Mouse (Mus musculus) forebrain, embryonic 11.5 days (tissue): Measurements from ENCODE around the gene 1700017N19Rik. TPM values are rescaled to one million over a fixed set of nuclear protein-coding genes. Genes with fewer than 3 reads are reported as not detected.

ENCODE experiments used
- ATAC-seq: fragments of 200-750 bp; cut with Nextera tagmentation; replicated peaks from 2 replicates; pipeline ENCODE4 v1.8.0; 2017; ENCODE audit warnings: moderate TSS enrichment; ENCODE audit not compliant: low FRiP score
- DNase-seq: peaks from one replicate; pipeline ENCODE4 v3.0.0-alpha.2; 2017; ENCODE audit warnings: low spot score
- H3K27ac ChIP-seq: fragments of 300-500 bp; sonication (generic); 2 replicates; pipeline ENCODE4 v1.5.1; 2014; ENCODE audit warnings: low read depth, low read length
- H3K27me3 ChIP-seq: fragments of 300-500 bp; sonication (generic); 2 replicates; pipeline ENCODE4 v1.6.1; 2014; ENCODE audit warnings: mild to moderate bottlenecking, low read length, mixed read lengths; ENCODE audit not compliant: control insufficient read depth, insufficient read depth
- H3K36me3 ChIP-seq: fragments of 300-500 bp; sonication (generic); 2 replicates; pipeline ENCODE4 v1.6.1; 2014; ENCODE audit warnings: mild to moderate bottlenecking, low read length, moderate library complexity, mixed read lengths; ENCODE audit not compliant: control insufficient read depth, insufficient read depth
- H3K4me1 ChIP-seq: fragments of 300-500 bp; sonication (generic); replicated peaks from 2 replicates; pipeline ENCODE4 v1.6.1; 2014; ENCODE audit warnings: low read length, mixed read lengths; ENCODE audit not compliant: control insufficient read depth, insufficient read depth
- H3K4me2 ChIP-seq: fragments of 300-500 bp; sonication (generic); 2 replicates; pipeline ENCODE4 v1.6.1; 2014; ENCODE audit warnings: low read depth, mild to moderate bottlenecking, low read length, moderate library complexity, mixed read lengths; ENCODE audit not compliant: severe bottlenecking
- H3K4me3 ChIP-seq: fragments of 300-500 bp; sonication (generic); 2 replicates; pipeline ENCODE4 v1.5.1; 2014; ENCODE audit warnings: low read depth, low read length
- H3K9ac ChIP-seq: fragments of 300-500 bp; sonication (generic); 2 replicates; pipeline ENCODE4 v1.6.1; 2014; ENCODE audit warnings: low read length
- H3K9me3 ChIP-seq: fragments of 300-500 bp; sonication (generic); 2 replicates; pipeline ENCODE4 v1.6.1; 2016; ENCODE audit warnings: low read length, mixed read lengths; ENCODE audit not compliant: control insufficient read depth
- WGBS: fragments of 180-500 bp; shearing (Covaris S2); extraction: QIAGEN DNeasy Blood & Tissue Kit; methylation state at CpG from one replicate; pipeline ENCODE4 v1.1.7; 2014; 5-methylcytosine and 5-hydroxymethylcytosine counted together
- polyA plus RNA-seq: library from polyadenylated mRNA; unstranded; fragments of >200 nt; fragmentation: Nextera tagmentation; extraction: Ambion mirVana; gene quantifications from 2 replicates; pipeline ENCODE4 v1.2.1, GENCODE M21; 2014

Gene 1700017N19Rik
- polyA plus RNA-seq, 1 experiment from 2014 or later, result not detected

GRCm38 (mm10) chr10:100629762-100630438, 39.6 kb downstream of the 1700017N19Rik start:
- H3K27me3 ChIP-seq, result no peaks in the 10 kb centered on the region
- no peaks in the 10 kb centered on the region for H3K36me3 ChIP-seq
- H3K4me2 ChIP-seq, result no peak overlapping the region
- H3K27ac ChIP-seq, result no peak overlapping the region
- no peaks in the 10 kb centered on the region for H3K4me1 ChIP-seq
- no peak overlapping the region for H3K4me3 ChIP-seq
- peak; percentile 60 for ATAC-seq
- H3K9ac ChIP-seq, result no peak overlapping the region
- DNase-seq, result peak; percentile 60
- 29% methylated on average over 20 of the region's 20 CpGs for WGBS
- no peaks in the 10 kb centered on the region for H3K9me3 ChIP-seq

DNA sequence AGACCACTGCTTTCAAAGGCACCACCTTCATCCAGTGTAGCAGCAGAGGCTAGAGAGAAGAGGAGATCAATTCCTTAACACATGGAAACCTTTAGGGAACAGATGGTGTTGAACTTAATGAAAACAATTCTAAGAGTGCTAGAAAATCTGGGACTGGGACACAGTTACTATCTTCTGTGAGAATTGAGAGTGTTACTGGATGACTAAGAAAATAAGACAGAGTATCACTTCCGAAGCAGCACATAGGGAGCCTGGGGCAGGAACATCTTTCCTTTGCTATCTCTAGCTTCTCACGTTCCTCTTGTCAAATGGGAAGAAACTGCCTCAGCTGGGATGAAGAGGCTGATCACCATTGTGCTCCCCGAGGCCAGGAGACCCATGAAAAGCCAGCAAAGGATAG, 52.6 kb downstream of the 1700017N19Rik start:
- H3K27ac ChIP-seq, result no peak overlapping the region
- no peaks in the 10 kb centered on the region for H3K9me3 ChIP-seq
- H3K36me3 ChIP-seq, result no peaks in the 10 kb centered on the region
- H3K4me3 ChIP-seq, result no peak overlapping the region
- H3K4me2 ChIP-seq, result no peak overlapping the region
- WGBS, result 86% methylated on average over 3 of the region's 3 CpGs
- no peak overlapping the region for H3K9ac ChIP-seq
- DNase-seq (no peak), ATAC-seq (no peak)
- H3K4me1 ChIP-seq, result no peaks in the 10 kb centered on the region
- no peaks in the 10 kb centered on the region for H3K27me3 ChIP-seq

DNA sequence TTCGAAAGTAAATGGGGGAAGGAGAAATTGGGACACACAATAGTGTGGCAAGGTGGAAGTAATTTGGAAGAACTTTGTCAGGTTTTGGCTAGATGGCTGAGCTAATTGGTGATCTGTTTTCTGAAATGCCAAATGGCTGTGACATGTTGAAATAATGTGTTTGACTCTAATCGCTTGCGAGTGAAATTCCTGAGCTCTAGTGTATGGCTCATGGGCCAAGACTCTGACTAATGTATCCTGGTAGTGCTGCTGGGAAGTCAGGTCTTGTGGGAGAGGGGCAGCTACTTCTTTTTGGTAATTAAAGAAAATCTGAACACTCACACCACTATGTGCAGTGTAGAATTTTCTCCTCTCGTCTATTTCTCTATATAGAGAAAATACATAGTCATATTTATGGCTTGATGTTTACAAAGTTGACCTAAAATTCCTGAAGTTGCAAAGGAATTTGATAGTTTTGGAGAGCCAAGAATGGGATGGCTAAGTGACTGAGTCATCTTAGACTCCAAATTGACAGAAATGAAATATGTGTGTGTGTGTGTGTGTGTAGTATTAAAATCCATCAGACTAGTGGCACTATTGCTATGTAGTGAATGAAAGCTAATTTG, 55.1 kb downstream of the 1700017N19Rik start:
- H3K9ac ChIP-seq, result no peak overlapping the region
- H3K9me3 ChIP-seq, result no peaks in the 10 kb centered on the region
- no peak for ATAC-seq
- no peak overlapping the region for H3K4me2 ChIP-seq
- H3K4me1 ChIP-seq, result no peaks in the 10 kb centered on the region
- WGBS, result 72% methylated on average over 4 of the region's 4 CpGs
- no peaks in the 10 kb centered on the region for H3K27me3 ChIP-seq
- no peak overlapping the region for H3K27ac ChIP-seq
- H3K36me3 ChIP-seq, result no peaks in the 10 kb centered on the region
- H3K4me3 ChIP-seq, result no peak overlapping the region
- no peak for DNase-seq

DNA sequence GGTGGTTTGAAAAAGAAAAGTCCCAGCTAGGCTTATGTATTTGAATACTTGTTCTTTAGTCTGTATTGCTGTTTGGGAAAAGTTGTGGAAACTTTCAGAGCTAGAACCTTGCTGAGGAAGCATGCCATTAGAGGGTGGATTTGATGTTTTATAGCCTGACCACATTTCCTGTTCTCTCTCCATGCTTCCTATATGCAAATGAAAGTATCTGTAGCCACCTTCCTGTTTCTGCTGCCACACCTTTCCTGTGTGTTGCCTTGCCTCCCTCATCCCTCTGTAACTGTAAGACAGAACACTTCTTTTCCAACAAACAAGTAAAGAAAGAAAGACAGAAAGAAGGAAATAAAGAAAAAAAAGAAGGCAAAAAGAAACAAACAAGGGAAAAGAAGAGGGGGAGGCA, 63.9 kb downstream of the 1700017N19Rik start:
- Histone ChIP-seq H3K4me3 (no peak overlapping the region), H3K9ac (no peak overlapping the region), H3K36me3 (no peaks in the 10 kb centered on the region), H3K4me1 (no peaks in the 10 kb centered on the region), H3K27me3 (no peaks in the 10 kb centered on the region), H3K9me3 (no peaks in the 10 kb centered on the region), H3K27ac (no peak overlapping the region), H3K4me2 (no peak overlapping the region)
- no peak for DNase-seq
- ATAC-seq, result no peak

DNA sequence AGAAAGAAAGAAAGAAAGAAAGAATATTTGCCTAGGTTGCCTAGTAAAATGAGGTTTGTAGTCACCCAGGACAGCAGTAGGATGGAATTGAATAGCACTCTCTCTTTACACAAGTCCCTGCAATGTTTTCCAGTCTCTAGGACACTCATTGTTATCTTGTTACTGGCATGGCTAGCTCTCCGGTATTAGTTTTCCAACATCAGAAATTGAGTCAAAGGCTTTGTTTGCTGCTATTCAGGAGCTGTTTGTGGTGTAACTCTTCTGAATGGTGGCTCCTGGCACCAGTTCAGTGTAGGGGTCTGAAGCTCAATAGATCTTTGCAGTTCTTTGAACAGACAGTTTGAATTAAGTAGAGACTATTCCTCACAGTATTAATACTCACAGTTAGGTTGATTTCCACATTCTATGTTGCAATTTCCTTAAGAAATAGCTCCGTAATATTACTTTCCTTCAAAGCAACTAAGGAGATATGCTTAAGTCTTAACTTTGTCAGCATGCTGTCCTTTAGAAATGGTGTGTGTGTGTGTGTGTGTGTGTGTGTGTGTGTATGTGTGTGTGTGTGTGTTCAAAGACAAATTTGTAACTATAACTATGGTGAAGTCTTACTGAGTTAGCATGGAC, 71.8 kb downstream of the 1700017N19Rik start:
- H3K4me1 ChIP-seq, result no peaks in the 10 kb centered on the region
- no peak overlapping the region for H3K9ac ChIP-seq
- H3K4me3 ChIP-seq, result no peak overlapping the region
- no peak overlapping the region for H3K4me2 ChIP-seq
- no peak overlapping the region for H3K27ac ChIP-seq
- ATAC-seq, result no peak
- no peaks in the 10 kb centered on the region for H3K27me3 ChIP-seq
- DNase-seq, result no peak
- H3K9me3 ChIP-seq, result no peaks in the 10 kb centered on the region
- no peaks in the 10 kb centered on the region for H3K36me3 ChIP-seq
- 55% methylated on average over 2 of the region's 2 CpGs for WGBS

Other genes starting within 250 kb of the 1700017N19Rik start
- gene Gm4302, start 249.6 kb upstream of the 1700017N19Rik start, polyA plus RNA-seq, result not detected in 2 replicates
- not detected in 2 replicates for gene Gm4303, start 244.5 kb upstream of the 1700017N19Rik start, polyA plus RNA-seq
- gene Gm4305, start 239.4 kb upstream of the 1700017N19Rik start, polyA plus RNA-seq, result not detected in 2 replicates
- not detected in 2 replicates for gene Gm4307, start 229.1 kb upstream of the 1700017N19Rik start, polyA plus RNA-seq
- gene Gm4312, start 207.9 kb upstream of the 1700017N19Rik start, polyA plus RNA-seq, result not detected in 2 replicates
- gene Tmtc3, start 103.1 kb upstream of the 1700017N19Rik start, polyA plus RNA-seq, result 23.2 and 27.9 TPM in 2 replicates
- gene Cep290, start 102.9 kb upstream of the 1700017N19Rik start, polyA plus RNA-seq, result 7.2 and 9.0 TPM in 2 replicates
- 9.7 and 12.9 TPM in 2 replicates for gene 4930430F08Rik, start 61 bp upstream of the 1700017N19Rik start, polyA plus RNA-seq